Mouse (Mus musculus) G1E (cell line): ENCODE data around the gene Kalrn.

ENCODE experiments used
- CTCF ChIP-seq: IDR thresholded peaks from 2 replicates; pipeline ENCODE4 v1.5.1; 2012; ENCODE audit warnings: low read depth, low read length, inconsistent platforms, mixed read lengths
- TAL1 ChIP-seq: conservative IDR thresholded peaks from 2 replicates; pipeline ENCODE4 v1.6.1; 2012; ENCODE audit warnings: low read depth, low read length, inconsistent platforms, mixed read lengths

GRCm38 (mm10) chr16:34395221-34395811, 178.0 kb downstream of the Kalrn start:
- TF ChIP-seq TAL1 (no peak), CTCF (no peak)
